Mouse (Mus musculus): Measurements from ENCODE around the gene Enkur.
A peak's percentile ranks its signal among the peaks of the same experiment; 100 is the strongest.
"Not testable (repeated sequence)": the region's sequence is repeated elsewhere in the genome, so short reads cannot be mapped to it uniquely, and the experiment has no call there.

Enkur gene

GRCm38 (mm10) chr2:21204912-21205830 lies at the start of gene Enkur, which contains the start of gene Thnsl1:
TSS of gene Enkur (minus strand) at chr2:21205365.
TSS of gene Thnsl1 (plus strand) at chr2:21205724.
- DNase-seq (ENCODE audit: low read depth in 2 of 2, low spot score in 2 of 2): peak; percentile 99 to 100

GRCm38 (mm10) chr2:21254308-21254707 lies 49.1 kb upstream of the Enkur start:
- no peak for DNase-seq (ENCODE audit: low read depth in 2 of 2, low spot score in 2 of 2)

- DNase-seq (ENCODE audit: low read depth in 2 of 2, low spot score in 2 of 2): no peak
Observed at GRCm38 (mm10) chr2:21253644-21254043, 48.5 kb upstream of the Enkur start.

GRCm38 (mm10) chr2:21245477-21246102 lies 40.4 kb upstream of the Enkur start:
- DNase-seq (ENCODE audit: low read depth in 2 of 2, low spot score in 2 of 2): no peak

GRCm38 (mm10) chr2:21244986-21245385 lies 39.8 kb upstream of the Enkur start:
- no peak for DNase-seq (ENCODE audit: low read depth in 2 of 2, low spot score in 2 of 2)

- DNase-seq (ENCODE audit: low read depth in 2 of 2, low spot score in 2 of 2): not testable (repeated sequence)
Observed at GRCm38 (mm10) chr2:21244104-21244503, 38.9 kb upstream of the Enkur start.

- DNase-seq (ENCODE audit: low read depth in 2 of 2, low spot score in 2 of 2): no peak
Observed at GRCm38 (mm10) chr2:21236846-21237245, 31.7 kb upstream of the Enkur start.

GRCm38 (mm10) chr2:21235844-21236386 lies 30.8 kb upstream of the Enkur start:
- DNase-seq (ENCODE audit: low read depth in 2 of 2, low spot score in 2 of 2): no peak

- DNase-seq (ENCODE audit: low read depth in 2 of 2, low spot score in 2 of 2): no peak
Observed at GRCm38 (mm10) chr2:21234871-21235648, 29.9 kb upstream of the Enkur start.

- no peak for DNase-seq (ENCODE audit: low read depth in 2 of 2, low spot score in 2 of 2)
Observed at GRCm38 (mm10) chr2:21231147-21231546, 26.0 kb upstream of the Enkur start.

GRCm38 (mm10) chr2:21230276-21230675 lies 25.1 kb upstream of the Enkur start:
- DNase-seq (ENCODE audit: low read depth in 2 of 2, low spot score in 2 of 2): no peak

- DNase-seq (ENCODE audit: low read depth in 2 of 2, low spot score in 2 of 2): peak; percentile 10 to 36
Observed at GRCm38 (mm10) chr2:21222453-21223384, 17.6 kb upstream of the Enkur start.

GRCm38 (mm10) chr2:21215284-21215683 lies 10.1 kb upstream of the Enkur start:
- no peak for DNase-seq (ENCODE audit: low read depth in 2 of 2, low spot score in 2 of 2)

GRCm38 (mm10) chr2:21214322-21214721 lies 9.2 kb upstream of the Enkur start:
- no peak for DNase-seq (ENCODE audit: low read depth in 2 of 2, low spot score in 2 of 2)

GRCm38 (mm10) chr2:21211361-21211760 lies 6.2 kb upstream of the Enkur start:
- DNase-seq (ENCODE audit: low read depth in 2 of 2, low spot score in 2 of 2): no peak

- no peak for DNase-seq (ENCODE audit: low read depth in 2 of 2, low spot score in 2 of 2)
Observed at GRCm38 (mm10) chr2:21206278-21206677, 1.1 kb upstream of the Enkur start.

- no peak for DNase-seq (ENCODE audit: low read depth in 2 of 2, low spot score in 2 of 2)
Observed at GRCm38 (mm10) chr2:21205831-21206159, 630 bp upstream of the Enkur start.

- no peak for DNase-seq (ENCODE audit: low read depth in 2 of 2, low spot score in 2 of 2)
Observed at GRCm38 (mm10) chr2:21202754-21203153, 2.4 kb downstream of the Enkur start.

GRCm38 (mm10) chr2:21199051-21199450 lies 6.1 kb downstream of the Enkur start:
- DNase-seq (ENCODE audit: low read depth in 2 of 2, low spot score in 2 of 2): no peak

GRCm38 (mm10) chr2:21195233-21195632 lies 9.9 kb downstream of the Enkur start:
- DNase-seq (ENCODE audit: low read depth in 2 of 2, low spot score in 2 of 2): no peak

All from CD8-positive naive resting alpha-beta T cell, adult 2 months (primary cell).